In the genomic region with DNA sequence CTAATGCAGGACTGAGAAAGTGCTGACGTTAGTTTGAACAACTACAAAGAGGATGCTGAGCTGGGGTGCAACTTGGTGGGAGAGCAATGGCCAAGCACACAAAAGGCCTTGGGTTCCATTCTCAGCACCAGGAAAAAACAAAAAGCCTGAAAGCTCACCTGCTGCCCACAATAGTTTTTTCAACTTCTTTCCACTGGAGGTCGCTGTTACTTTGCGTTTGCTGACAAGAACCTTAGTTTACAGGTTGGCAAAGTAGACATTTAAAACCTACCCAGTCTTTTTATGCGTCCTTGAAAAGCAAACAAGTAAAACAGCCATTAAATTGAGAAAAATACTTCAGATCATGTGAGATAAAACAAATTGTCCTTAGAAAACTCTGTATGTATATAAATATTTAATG, we compare ENCODE assay signal across 10 mouse cellular contexts. TPM values are rescaled to one million over a fixed set of nuclear protein-coding genes. Genes with fewer than 3 reads are reported as not detected.
DNase-seq lines count a peak whose midpoint lies in the region; ATAC-seq and TF ChIP-seq lines count a peak whose summit lies in the region.
"Had no signal": no experiment of that assay in that cellular context is flagged by ENCODE, and none has a peak within 500 bp of the region (broad histone marks: within the 10 kb centered on the region; RNA-seq: fewer than 3 reads in every experiment).

No protein-coding gene starts in this region.

- H3K27ac ChIP-seq in forebrain, postnatal 0 days (ENCODE audit: low read depth, low read length): no peak overlapping the region
- H3K27ac ChIP-seq in forebrain, embryonic 10.5 days: no peak overlapping the region
- no peak overlapping the region for H3K27ac ChIP-seq in lung, embryonic 14.5 days (ENCODE audit: low read depth)
- H3K27ac ChIP-seq in midbrain, postnatal 0 days (ENCODE audit: low read depth, low read length): no peak overlapping the region
- H3K27ac ChIP-seq in forebrain, embryonic 13.5 days: no peak overlapping the region

- H3K4me1 ChIP-seq in forebrain, postnatal 0 days (ENCODE audit: insufficient read depth): no peaks in the 10 kb centered on the region
- H3K4me1 ChIP-seq in forebrain, embryonic 10.5 days: peaks cover 4% of the 10 kb centered on the region; the same call in 1 of the 2 replicates
- no peaks in the 10 kb centered on the region for H3K4me1 ChIP-seq in lung, embryonic 14.5 days (ENCODE audit: insufficient read depth)
- no peaks in the 10 kb centered on the region for H3K4me1 ChIP-seq in lung, adult 2 months (ENCODE audit: control insufficient read depth, insufficient read depth, low read length)
- no peaks in the 10 kb centered on the region for H3K4me1 ChIP-seq in midbrain, postnatal 0 days (ENCODE audit: insufficient read depth, low read length)
- no peaks in the 10 kb centered on the region for H3K4me1 ChIP-seq in forebrain, embryonic 13.5 days

- peak; percentile 56 for TF ChIP-seq CTCF in forebrain, postnatal 0 days (IDR thresholded peaks at IDR 0.05; ENCODE audit: low read depth)
- peak; percentile 57 for TF ChIP-seq CTCF in lung, embryonic 14.5 days (IDR thresholded peaks at IDR 0.05; ENCODE audit: low read depth)
- TF ChIP-seq CTCF in lung, adult 2 months (IDR thresholded peaks at IDR 0.05; ENCODE audit: insufficient read depth, low read length): no peak; the same call in 1 of the 2 replicates
- peak; percentile 76 for TF ChIP-seq CTCF in midbrain, postnatal 0 days (IDR thresholded peaks at IDR 0.05)

- peak; percentile 48 for DNase-seq in forebrain, postnatal 0 days
- no peak for DNase-seq in forebrain, embryonic 10.5 days (ENCODE audit: extremely low spot score, low spot score)
- DNase-seq in lung, embryonic 14.5 days: peak; percentile 71
- DNase-seq in lung, adult 2 months: no peak
- DNase-seq in WW6 (ENCODE audit: low read depth, low spot score): peak; percentile 13
- DNase-seq in hindlimb bud, embryonic 11.5 days (ENCODE audit: extremely low spot score, low read depth, low spot score): peak; percentile 30
- peak; percentile 73 for DNase-seq in midbrain, postnatal 0 days (ENCODE audit: low spot score)

- H3K27me3 ChIP-seq in forebrain, postnatal 0 days (ENCODE audit: insufficient read depth, low read length): no peaks in the 10 kb centered on the region
- H3K27me3 ChIP-seq in forebrain, embryonic 10.5 days (ENCODE audit: poor library complexity, severe bottlenecking): no peaks in the 10 kb centered on the region
- no peaks in the 10 kb centered on the region for H3K27me3 ChIP-seq in lung, embryonic 14.5 days (ENCODE audit: insufficient read depth, low read length)
- H3K27me3 ChIP-seq in midbrain, postnatal 0 days (ENCODE audit: insufficient read depth, low read length): no peaks in the 10 kb centered on the region
- H3K27me3 ChIP-seq in forebrain, embryonic 13.5 days: no peaks in the 10 kb centered on the region

- no peak overlapping the region for H3K4me3 ChIP-seq in forebrain, postnatal 0 days (ENCODE audit: low read depth, low read length)
- H3K4me3 ChIP-seq in forebrain, embryonic 10.5 days: no peak overlapping the region
- no peak overlapping the region for H3K4me3 ChIP-seq in lung, embryonic 14.5 days (ENCODE audit: low read depth, low read length)
- H3K4me3 ChIP-seq in lung, adult 2 months (replicated peaks; ENCODE audit: extremely low read depth, low read depth, low read length): no peak overlapping the region
- H3K4me3 ChIP-seq in midbrain, postnatal 0 days (ENCODE audit: low read depth, low read length): no peak overlapping the region
- H3K4me3 ChIP-seq in forebrain, embryonic 13.5 days: no peak overlapping the region

- 12% methylated on average over 4 of the region's 4 CpGs for WGBS in forebrain, postnatal 0 days
- 9% methylated on average over 4 of the region's 4 CpGs for WGBS in forebrain, embryonic 10.5 days
- 11% methylated on average over 4 of the region's 4 CpGs for WGBS in lung, embryonic 14.5 days
- WGBS in lung, adult 2 months: 14% methylated on average over 4 of the region's 4 CpGs
- 15% methylated on average over 4 of the region's 4 CpGs for WGBS in midbrain, postnatal 0 days
- WGBS in forebrain, embryonic 13.5 days: 11% methylated on average over 4 of the region's 4 CpGs

- no peaks in the 10 kb centered on the region for H3K36me3 ChIP-seq in forebrain, postnatal 0 days (ENCODE audit: insufficient read depth)
- H3K36me3 ChIP-seq in forebrain, embryonic 10.5 days (replicated peaks): no peaks in the 10 kb centered on the region
- no peaks in the 10 kb centered on the region for H3K36me3 ChIP-seq in lung, embryonic 14.5 days (ENCODE audit: insufficient read depth)
- H3K36me3 ChIP-seq in midbrain, postnatal 0 days (ENCODE audit: insufficient read depth, low read length): no peaks in the 10 kb centered on the region
- H3K36me3 ChIP-seq in forebrain, embryonic 13.5 days (ENCODE audit: poor library complexity, severe bottlenecking): no peaks in the 10 kb centered on the region

- TF ChIP-seq POLR2A in lung, adult 2 months (IDR thresholded peaks at IDR 0.05; ENCODE audit: borderline replicate concordance, extremely low read depth, low read depth, low read length): no peak

- no peak overlapping the region for H3K9ac ChIP-seq in forebrain, postnatal 0 days
- H3K9ac ChIP-seq in lung, embryonic 14.5 days: no peak overlapping the region
- H3K9ac ChIP-seq in midbrain, postnatal 0 days (replicated peaks; ENCODE audit: low read length, poor library complexity, severe bottlenecking): no peak overlapping the region
- H3K9ac ChIP-seq in forebrain, embryonic 13.5 days: no peak overlapping the region

- no peak for ATAC-seq in forebrain, postnatal 0 days
- ATAC-seq in lung, embryonic 14.5 days (ENCODE audit: insufficient read depth): no peak
- no peak for ATAC-seq in midbrain, postnatal 0 days (ENCODE audit: low FRiP score)
- ATAC-seq in forebrain, embryonic 13.5 days: no peak

- no peak overlapping the region for H3K4me2 ChIP-seq in forebrain, postnatal 0 days (ENCODE audit: low read depth)
- no peak overlapping the region for H3K4me2 ChIP-seq in lung, embryonic 14.5 days
- H3K4me2 ChIP-seq in midbrain, postnatal 0 days (ENCODE audit: low read depth, low read length, poor library complexity, severe bottlenecking): no peak overlapping the region
- H3K4me2 ChIP-seq in forebrain, embryonic 13.5 days: no peak overlapping the region

- H3K9me3 ChIP-seq in forebrain, postnatal 0 days (ENCODE audit: low read length): no peaks in the 10 kb centered on the region
- H3K9me3 ChIP-seq in forebrain, embryonic 10.5 days: no peaks in the 10 kb centered on the region
- H3K9me3 ChIP-seq in lung, embryonic 14.5 days (ENCODE audit: low read depth, low read length): no peaks in the 10 kb centered on the region
- no peaks in the 10 kb centered on the region for H3K9me3 ChIP-seq in midbrain, postnatal 0 days (ENCODE audit: low read length)
- no peaks in the 10 kb centered on the region for H3K9me3 ChIP-seq in forebrain, embryonic 13.5 days (replicated peaks)

RNA-seq across cellular contexts. Expression of a gene that starts 15.7 kb away (rescaled TPM):
- total RNA-seq in forebrain, postnatal 0 days (2014; rRNA removed): 0.05 and 0.08 TPM in 2 replicates
- polyA plus RNA-seq in forebrain, postnatal 0 days (2015; fragmentation: Nextera tagmentation; extraction: Ambion mirVana): 0.05 and 0.21 TPM in 2 replicates
- polyA plus RNA-seq in forebrain, embryonic 10.5 days (2016; fragmentation: Nextera tagmentation; extraction: Ambion mirVana): not detected in 2 replicates
- 0.09 TPM in 1 of 2 replicates, not detected in the other for polyA plus RNA-seq in lung, embryonic 14.5 days (2014; fragmentation: Nextera tagmentation; extraction: Ambion mirVana)
- 0.77 and 4.1 TPM in 2 replicates for polyA plus RNA-seq in lung, adult 2 months (2012; rRNA removed)
- 0.14 TPM in 1 of 2 replicates, not detected in the other for total RNA-seq in midbrain, postnatal 0 days (2014; rRNA removed)
- 0.05 and 0.31 TPM in 2 replicates for polyA plus RNA-seq in midbrain, postnatal 0 days (2015; fragmentation: Nextera tagmentation; extraction: Ambion mirVana)
- polyA plus RNA-seq in forebrain, embryonic 13.5 days (2015; fragmentation: Nextera tagmentation; extraction: Ambion mirVana): 0.04 TPM in 1 of 2 replicates, not detected in the other
- polyA plus RNA-seq: intestine, embryonic 14.5 days had no signal

RNA-seq across cellular contexts. Expression of a gene that starts 33.7 kb away (rescaled TPM):
- total RNA-seq in forebrain, postnatal 0 days (2014; rRNA removed): 81.6 and 85.1 TPM in 2 replicates
- polyA plus RNA-seq in forebrain, postnatal 0 days (2015; fragmentation: Nextera tagmentation; extraction: Ambion mirVana): 34.6 and 38.0 TPM in 2 replicates
- polyA plus RNA-seq in forebrain, embryonic 10.5 days (2016; fragmentation: Nextera tagmentation; extraction: Ambion mirVana): 13.0 and 15.7 TPM in 2 replicates
- polyA plus RNA-seq in lung, embryonic 14.5 days (2014; fragmentation: Nextera tagmentation; extraction: Ambion mirVana): 20.3 and 22.4 TPM in 2 replicates
- 29.0 and 36.0 TPM in 2 replicates for polyA plus RNA-seq in lung, adult 2 months (2012; rRNA removed)
- total RNA-seq in midbrain, postnatal 0 days (2014; rRNA removed): 73.8 and 84.0 TPM in 2 replicates
- polyA plus RNA-seq in midbrain, postnatal 0 days (2015; fragmentation: Nextera tagmentation; extraction: Ambion mirVana): 31.2 and 33.6 TPM in 2 replicates
- polyA plus RNA-seq in forebrain, embryonic 13.5 days (2015; fragmentation: Nextera tagmentation; extraction: Ambion mirVana): 22.1 and 22.5 TPM in 2 replicates

RNA-seq across cellular contexts. Expression of a gene that starts 34.5 kb away (rescaled TPM):
- total RNA-seq in forebrain, postnatal 0 days (2014; rRNA removed): not detected in 2 replicates
- not detected in 2 replicates for polyA plus RNA-seq in forebrain, postnatal 0 days (2015; fragmentation: Nextera tagmentation; extraction: Ambion mirVana)
- polyA plus RNA-seq in forebrain, embryonic 10.5 days (2016; fragmentation: Nextera tagmentation; extraction: Ambion mirVana): not detected in 2 replicates
- not detected in 2 replicates for polyA plus RNA-seq in lung, embryonic 14.5 days (2014; fragmentation: Nextera tagmentation; extraction: Ambion mirVana)
- polyA plus RNA-seq in lung, adult 2 months (2012; rRNA removed): not detected in 2 replicates
- not detected in 2 replicates for total RNA-seq in midbrain, postnatal 0 days (2014; rRNA removed)
- not detected in 2 replicates for polyA plus RNA-seq in midbrain, postnatal 0 days (2015; fragmentation: Nextera tagmentation; extraction: Ambion mirVana)
- polyA plus RNA-seq in forebrain, embryonic 13.5 days (2015; fragmentation: Nextera tagmentation; extraction: Ambion mirVana): not detected in 2 replicates
- total RNA-seq: adrenal gland, adult 18-20 months had no signal
- polyA plus RNA-seq: intestine, embryonic 14.5 days had no signal

Comparison
In these comparisons a context has a peak if more than half of its experiments do, and no peak if none do; other contexts are left out.
1. DNase-seq: peak in forebrain, postnatal 0 days (single experiment), lung, embryonic 14.5 days (single experiment), WW6 (single experiment), hindlimb bud, embryonic 11.5 days (single experiment) and midbrain, postnatal 0 days (single experiment); none in forebrain, embryonic 10.5 days (single experiment) and lung, adult 2 months (single experiment).